Mouse (Mus musculus) kidney, adult 9 months (tissue): ENCODE measurements around the gene Lipm.

Source experiments
- DNase-seq: peaks from one replicate; pipeline ENCODE4 v3.0.0; 2022

Gene Lipm

DNA sequence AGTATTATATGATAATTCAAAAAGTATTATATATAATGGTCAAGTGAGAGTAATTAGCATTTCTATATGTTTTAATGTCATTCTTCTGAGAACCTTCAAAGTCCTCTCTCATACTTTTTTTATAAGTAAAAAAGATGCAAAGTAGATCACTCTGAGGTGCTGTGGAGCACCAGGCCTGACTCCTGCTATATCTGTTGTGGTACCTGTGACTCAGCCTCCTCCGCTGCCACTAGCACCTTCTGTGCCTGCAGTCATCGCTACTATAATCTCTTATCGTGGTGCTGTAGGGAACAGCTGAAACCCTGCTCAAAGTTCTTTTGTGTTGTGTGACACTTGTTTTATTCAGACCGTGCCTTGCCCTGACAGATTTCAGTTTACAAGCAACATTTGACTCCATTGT, 65.7 kb downstream of the Lipm start:
- no peak for DNase-seq

DNA sequence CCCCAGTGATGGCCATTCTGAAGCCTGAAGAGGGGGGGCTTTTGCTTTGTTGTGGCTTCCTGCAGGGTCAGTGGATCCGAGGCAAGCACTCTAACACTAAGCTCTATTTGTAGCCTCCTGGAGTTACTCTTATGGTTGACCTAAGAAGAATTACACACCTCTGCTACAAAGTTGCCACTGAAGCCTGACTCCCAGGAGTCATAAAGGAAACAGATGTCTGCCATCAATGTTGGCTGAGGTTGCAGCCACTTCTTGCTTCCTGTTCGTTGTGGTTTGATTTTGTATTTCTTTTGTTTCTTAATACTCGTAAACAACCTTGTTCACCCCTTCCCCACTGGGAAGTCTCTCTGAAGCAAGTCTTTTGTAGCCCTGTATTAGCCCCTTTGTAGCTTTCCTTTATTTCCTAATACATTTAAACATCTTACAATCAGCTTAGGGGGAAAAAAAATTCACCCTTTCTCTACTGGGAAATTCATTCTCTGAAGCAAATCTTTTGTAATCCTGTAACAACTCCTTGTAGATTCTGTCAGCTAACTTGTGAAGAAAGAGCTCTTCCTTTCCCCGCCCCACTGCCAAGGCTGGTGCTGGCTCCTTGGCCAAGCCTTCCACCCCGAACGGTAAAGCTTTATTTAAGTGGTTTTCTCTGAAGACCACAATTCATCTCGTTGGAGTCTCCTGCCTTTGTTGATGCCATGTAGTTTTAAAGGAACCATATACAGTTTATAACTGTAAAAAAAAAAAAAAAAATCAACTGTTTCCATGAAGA, 67.3 kb downstream of the Lipm start:
- DNase-seq: no peak

DNA sequence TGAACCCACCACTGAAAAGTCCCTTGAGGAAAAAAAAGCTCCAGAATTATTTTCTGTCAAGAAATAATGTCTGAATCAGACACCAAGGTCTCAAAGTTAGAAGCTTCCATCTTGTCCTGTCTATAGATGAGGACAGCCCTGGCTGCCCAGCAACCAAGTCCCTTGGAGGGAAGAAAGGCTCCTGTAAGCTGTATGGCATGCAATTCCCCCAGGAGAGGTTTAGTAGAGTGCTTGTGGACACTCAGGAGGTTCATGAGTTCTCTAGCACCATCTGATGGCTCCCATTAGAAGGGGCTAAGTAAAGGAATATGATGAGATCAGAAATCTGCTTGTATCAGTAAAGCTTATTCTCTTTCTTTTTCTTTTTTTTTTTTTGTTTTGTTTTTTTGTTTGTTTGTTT, 68.4 kb downstream of the Lipm start:
- no peak for DNase-seq

DNA sequence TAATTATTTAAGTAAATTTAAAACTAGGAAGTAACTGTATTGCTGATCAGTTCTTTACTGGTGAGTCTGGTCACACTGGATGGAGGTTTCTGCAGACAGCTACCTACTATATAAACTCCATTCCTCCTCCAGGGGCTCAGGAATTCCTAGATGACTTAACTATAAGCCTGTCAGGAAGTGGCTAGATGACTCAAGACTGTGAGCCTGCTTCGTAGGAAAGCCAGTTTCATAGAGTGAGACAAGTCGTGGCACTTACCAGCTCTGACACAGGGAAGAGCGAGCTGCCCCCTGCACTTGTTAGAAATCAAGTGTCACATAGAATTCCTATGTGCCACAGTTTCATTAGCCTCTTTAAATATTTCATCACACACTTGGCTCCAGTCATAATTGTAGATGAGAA, 70.4 kb downstream of the Lipm start:
- DNase-seq: no peak
